Mouse (Mus musculus) forebrain, embryonic 14.5 days (tissue): ENCODE data around the gene Ntrk2. TPM values are rescaled to one million over a fixed set of nuclear protein-coding genes. Genes with fewer than 3 reads are reported as not detected.

ENCODE experiments used
- ATAC-seq: fragments of 200-750 bp; cut with Nextera tagmentation; 2 replicates; pipeline ENCODE4 v1.8.0; 2017; ENCODE audit warnings: mild to moderate bottlenecking, moderate library complexity
- DNase-seq: peaks from one replicate; pipeline ENCODE4 v3.0.0-alpha.2; 2015; ENCODE audit warnings: low spot score
- H3K27ac ChIP-seq: fragments of 300-500 bp; sonication (generic); 2 replicates; pipeline ENCODE4 v1.5.1; 2014; ENCODE audit warnings: low read depth, mild to moderate bottlenecking, control low read depth, low read length, moderate library complexity
- H3K27me3 ChIP-seq: fragments of 300-500 bp; sonication (generic); replicated peaks from 2 replicates; pipeline ENCODE4 v1.6.1; 2014; ENCODE audit warnings: low read length, control low read depth, mixed read lengths; ENCODE audit not compliant: control insufficient read depth, insufficient read depth
- H3K36me3 ChIP-seq: fragments of 300-500 bp; sonication (generic); 2 replicates; pipeline ENCODE4 v1.6.1; 2014; ENCODE audit warnings: low read length, control low read depth; ENCODE audit not compliant: control insufficient read depth, insufficient read depth
- H3K4me1 ChIP-seq: fragments of 300-500 bp; sonication (generic); 2 replicates; pipeline ENCODE4 v1.6.1; 2014; ENCODE audit warnings: antibody characterized with exemption, low read length, control low read depth; ENCODE audit not compliant: control insufficient read depth, insufficient read depth
- H3K4me2 ChIP-seq: fragments of 300-500 bp; sonication (generic); 2 replicates; pipeline ENCODE4 v1.6.1; 2014; ENCODE audit warnings: mild to moderate bottlenecking, control low read depth, low read length
- H3K4me3 ChIP-seq: fragments of 300-500 bp; sonication (generic); 2 replicates; pipeline ENCODE4 v1.5.1; 2014; ENCODE audit warnings: low read depth, low read length, control low read depth
- H3K9ac ChIP-seq: fragments of 300-500 bp; sonication (generic); 2 replicates; pipeline ENCODE4 v1.6.1; 2014; ENCODE audit warnings: mild to moderate bottlenecking, low read length, control low read depth, moderate library complexity
- H3K9me3 ChIP-seq: fragments of 300-500 bp; sonication (generic); replicated peaks from 2 replicates; pipeline ENCODE4 v1.6.1; 2016; ENCODE audit warnings: low read length, control low read depth, mixed read lengths; ENCODE audit not compliant: control insufficient read depth
- WGBS: fragments of 180-500 bp; shearing (Covaris S2); extraction: QIAGEN DNeasy Blood & Tissue Kit; methylation state at CpG from one replicate; pipeline ENCODE4 v1.1.7; 2014; 5-methylcytosine and 5-hydroxymethylcytosine counted together
- polyA plus RNA-seq: library from polyadenylated mRNA; unstranded; fragments of >200 nt; fragmentation: Nextera tagmentation; extraction: Ambion mirVana; gene quantifications from 2 replicates; pipeline ENCODE4 v1.2.1, GENCODE M21; 2014

Gene Ntrk2
- polyA plus RNA-seq, 1 experiment from 2014 or later: 49.9 TPM

- Histone ChIP-seq H3K4me1 (no peaks in the 10 kb centered on the region; the same call in 1 of the 2 replicates), H3K4me3 (no peak overlapping the region), H3K36me3 (no peaks in the 10 kb centered on the region), H3K9me3 (no peaks in the 10 kb centered on the region), H3K27ac (no peak overlapping the region), H3K9ac (no peak overlapping the region), H3K27me3 (no peaks in the 10 kb centered on the region), H3K4me2 (no peak overlapping the region)
- ATAC-seq (no peak), DNase-seq (no peak)
- 60% methylated on average over 4 of the region's 4 CpGs for WGBS
Observed at GRCm38 (mm10) chr13:58831999-58832398, 25.6 kb downstream of the Ntrk2 start.

GRCm38 (mm10) chr13:58834726-58835125 lies 28.4 kb downstream of the Ntrk2 start:
- Histone ChIP-seq H3K4me1 (no peaks in the 10 kb centered on the region), H3K9me3 (no peaks in the 10 kb centered on the region), H3K27ac (no peak overlapping the region), H3K9ac (no peak overlapping the region), H3K36me3 (peaks cover 11% of the 10 kb centered on the region; the same call in 1 of the 2 replicates), H3K4me3 (no peak overlapping the region), H3K4me2 (no peak overlapping the region), H3K27me3 (no peaks in the 10 kb centered on the region)
- DNase-seq (no peak), ATAC-seq (no peak)
- WGBS: 76% methylated on average over 4 of the region's 4 CpGs

GRCm38 (mm10) chr13:58836891-58837290 lies 30.5 kb downstream of the Ntrk2 start:
- no peak overlapping the region for H3K4me3 ChIP-seq
- no peak overlapping the region for H3K27ac ChIP-seq
- H3K4me1 ChIP-seq: peaks cover 5% of the 10 kb centered on the region; the same call in 1 of the 2 replicates
- no peaks in the 10 kb centered on the region for H3K9me3 ChIP-seq
- ATAC-seq (no peak), DNase-seq (no peak)
- no peak overlapping the region for H3K9ac ChIP-seq
- 93% methylated on average over 1 of the region's 1 CpGs for WGBS
- no peaks in the 10 kb centered on the region for H3K27me3 ChIP-seq
- peaks cover 11% of the 10 kb centered on the region; the same call in 1 of the 2 replicates for H3K36me3 ChIP-seq
- no peak overlapping the region for H3K4me2 ChIP-seq

GRCm38 (mm10) chr13:58838110-58838509 lies 31.7 kb downstream of the Ntrk2 start:
- WGBS: 88% methylated on average over 8 of the region's 8 CpGs
- no peak overlapping the region for H3K9ac ChIP-seq
- no peaks in the 10 kb centered on the region for H3K9me3 ChIP-seq
- no peak overlapping the region for H3K27ac ChIP-seq
- H3K4me2 ChIP-seq: no peak overlapping the region
- no peaks in the 10 kb centered on the region for H3K27me3 ChIP-seq
- no peak for DNase-seq
- peaks cover 5% of the 10 kb centered on the region; the same call in 1 of the 2 replicates for H3K4me1 ChIP-seq
- H3K36me3 ChIP-seq: peaks cover 11% of the 10 kb centered on the region; the same call in 1 of the 2 replicates
- no peak overlapping the region for H3K4me3 ChIP-seq
- ATAC-seq: no peak

- no peaks in the 10 kb centered on the region for H3K27me3 ChIP-seq
- H3K36me3 ChIP-seq: peaks cover 16% of the 10 kb centered on the region; the same call in 1 of the 2 replicates
- no peak overlapping the region for H3K27ac ChIP-seq
- H3K9me3 ChIP-seq: no peaks in the 10 kb centered on the region
- peak; percentile 80; the same call in 1 of the 2 replicates for ATAC-seq
- 18% methylated on average over 7 of the region's 7 CpGs for WGBS
- peaks cover 7% of the 10 kb centered on the region; the same call in 1 of the 2 replicates for H3K4me1 ChIP-seq
- no peak overlapping the region for H3K9ac ChIP-seq
- no peak overlapping the region for H3K4me3 ChIP-seq
- DNase-seq: peak; percentile 74
- no peak overlapping the region for H3K4me2 ChIP-seq
Observed at GRCm38 (mm10) chr13:58840731-58841359, 34.5 kb downstream of the Ntrk2 start.

- Histone ChIP-seq H3K9me3 (0 out of 2 replicates have a peak, but pooled peaks cover 3% of the 10 kb centered on the region), H3K4me1 (peaks cover 7% of the 10 kb centered on the region; the same call in 1 of the 2 replicates), H3K27ac (no peak overlapping the region), H3K4me3 (no peak overlapping the region), H3K27me3 (no peaks in the 10 kb centered on the region), H3K36me3 (peaks cover 32% of the 10 kb centered on the region), H3K4me2 (no peak overlapping the region), H3K9ac (no peak overlapping the region)
- DNase-seq: peak; percentile 54
- ATAC-seq: peak; percentile 60; the same call in 1 of the 2 replicates
- 81% methylated on average over 9 of the region's 9 CpGs for WGBS
Observed at GRCm38 (mm10) chr13:58843826-58844225, 37.5 kb downstream of the Ntrk2 start.

- Histone ChIP-seq H3K36me3 (peaks cover 26% of the 10 kb centered on the region), H3K4me3 (no peak overlapping the region), H3K9ac (no peak overlapping the region), H3K9me3 (0 out of 2 replicates have a peak, but pooled peaks cover 3% of the 10 kb centered on the region), H3K4me1 (peaks cover 3% of the 10 kb centered on the region; the same call in 1 of the 2 replicates), H3K27ac (no peak overlapping the region), H3K27me3 (no peaks in the 10 kb centered on the region), H3K4me2 (no peak overlapping the region)
- ATAC-seq (no peak), DNase-seq (no peak)
- 92% methylated on average over 4 of the region's 4 CpGs for WGBS
Observed at GRCm38 (mm10) chr13:58848578-58848977, 42.2 kb downstream of the Ntrk2 start.

GRCm38 (mm10) chr13:58853685-58854084 lies 47.3 kb downstream of the Ntrk2 start:
- Histone ChIP-seq H3K27me3 (no peaks in the 10 kb centered on the region), H3K4me1 (no peaks in the 10 kb centered on the region), H3K9ac (no peak overlapping the region), H3K4me3 (no peak overlapping the region), H3K9me3 (0 out of 2 replicates have a peak, but pooled peaks cover 1% of the 10 kb centered on the region), H3K36me3 (0 out of 2 replicates have a peak, but pooled peaks cover 3% of the 10 kb centered on the region), H3K27ac (no peak overlapping the region), H3K4me2 (no peak overlapping the region)
- ATAC-seq (no peak), DNase-seq (no peak)
- 87% methylated on average over 6 of the region's 6 CpGs for WGBS

- H3K27ac ChIP-seq: no peak overlapping the region
- ATAC-seq (no peak), DNase-seq (no peak)
- no peak overlapping the region for H3K4me3 ChIP-seq
- H3K4me1 ChIP-seq: no peaks in the 10 kb centered on the region
- no peak overlapping the region for H3K4me2 ChIP-seq
- no peaks in the 10 kb centered on the region for H3K27me3 ChIP-seq
- no peak overlapping the region for H3K9ac ChIP-seq
- 97% methylated on average over 10 of the region's 10 CpGs for WGBS
- peaks cover 15% of the 10 kb centered on the region for H3K36me3 ChIP-seq
- no peaks in the 10 kb centered on the region for H3K9me3 ChIP-seq
Observed at GRCm38 (mm10) chr13:58866239-58866638, 59.9 kb downstream of the Ntrk2 start.
